28 mouse cellular contexts compared by ENCODE assay signal in genomic region chr16:87133874-87134273, GRCm38 (mm10).
A peak's percentile ranks its signal among the peaks of the same experiment; 100 is the strongest.
DNase-seq lines count a peak whose midpoint lies in the region; ATAC-seq and TF ChIP-seq lines count a peak whose summit lies in the region.
"Had no signal": no experiment of that assay in that cellular context is flagged by ENCODE, and none has a peak within 500 bp of the region (broad histone marks: within the 10 kb centered on the region; RNA-seq: fewer than 3 reads in every experiment).

No protein-coding gene starts in this region.

- no peak overlapping the region for H3K4me3 ChIP-seq in heart, adult 2 months
- no peak overlapping the region for H3K4me3 ChIP-seq in heart, embryonic 12.5 days
- no peak overlapping the region for H3K4me3 ChIP-seq in heart, postnatal 0 days (ENCODE audit: low read depth, low read length)
- H3K4me3 ChIP-seq: embryonic facial prominence, embryonic 13.5 days; embryonic facial prominence, embryonic 15.5 days; erythroblast, embryonic 14.5 days; forebrain, embryonic 10.5 days; forebrain, embryonic 12.5 days had no signal

- H3K27me3 ChIP-seq in heart, adult 2 months (ENCODE audit: control insufficient read depth, insufficient read depth, low read length): no peaks in the 10 kb centered on the region
- H3K27me3 ChIP-seq in heart, embryonic 12.5 days (replicated peaks): no peaks in the 10 kb centered on the region
- no peaks in the 10 kb centered on the region for H3K27me3 ChIP-seq in heart, postnatal 0 days (ENCODE audit: control insufficient read depth, insufficient read depth, low read length)
- H3K27me3 ChIP-seq: embryonic facial prominence, embryonic 13.5 days; embryonic facial prominence, embryonic 15.5 days; forebrain, embryonic 12.5 days; Patski had no signal

- intact Hi-C loops in heart, adult 2 months (cut with DNase I): no loop called here
- intact Hi-C loops in heart, postnatal 14 days (cut with DNase I): loop anchor here (10.0 kb wide), 1 partner anchor 249 kb away; no protein-coding TSS in a partner anchor
- intact Hi-C loops in heart, postnatal 36 days (cut with DNase I): loop anchor here (10.0 kb wide), 3 partner anchors 369 to 869 kb away; no protein-coding TSS in a partner anchor

- no peaks in the 10 kb centered on the region for H3K9me3 ChIP-seq in heart, embryonic 12.5 days (replicated peaks)
- no peaks in the 10 kb centered on the region for H3K9me3 ChIP-seq in heart, postnatal 0 days (replicated peaks; ENCODE audit: control insufficient read depth, low read length)
- H3K9me3 ChIP-seq: embryonic facial prominence, embryonic 13.5 days; embryonic facial prominence, embryonic 15.5 days; forebrain, embryonic 10.5 days; forebrain, embryonic 12.5 days; G1E had no signal

- WGBS in heart, adult 2 months: 59% methylated on average over 6 of the region's 6 CpGs
- WGBS in heart, embryonic 12.5 days: 49% methylated on average over 6 of the region's 6 CpGs
- WGBS in heart, postnatal 0 days: 38% methylated on average over 6 of the region's 6 CpGs

- DNase-seq in heart, adult 11 months: peak; percentile 79
- DNase-seq in heart, adult 2 months: no peak
- no peak for DNase-seq in heart, postnatal 14 days
- peak; percentile 27 for DNase-seq in heart, postnatal 0 days (ENCODE audit: low spot score)
- DNase-seq in heart, postnatal 36 days: no peak
- DNase-seq in brain, adult 2 months (ENCODE audit: low read depth, low spot score): peak; percentile 55
- DNase-seq in kidney, adult 18-20 months: no peak
- DNase-seq: adrenal gland, adult 8-10 months; adrenal gland, postnatal 14 days; adrenal gland, postnatal 36 days; cerebellum, adult 11 months; cerebellum, adult 18-20 months; cerebellum, adult 8-10 months; cerebellum, adult 9-11 months; cerebellum, postnatal 14 days; cerebellum, postnatal 36 days; embryo, embryonic 11 days had no signal

- no peak for TF ChIP-seq CTCF in heart, adult 2 months (IDR thresholded peaks at IDR 0.05)
- TF ChIP-seq CTCF in heart, postnatal 0 days (IDR thresholded peaks at IDR 0.05; ENCODE audit: low read depth): no peak

- H3K36me3 ChIP-seq in heart, adult 2 months (ENCODE audit: control insufficient read depth, insufficient read depth, low read length): no peaks in the 10 kb centered on the region
- H3K36me3 ChIP-seq in heart, embryonic 12.5 days: no peaks in the 10 kb centered on the region
- no peaks in the 10 kb centered on the region for H3K36me3 ChIP-seq in heart, postnatal 0 days (replicated peaks; ENCODE audit: control insufficient read depth, insufficient read depth, low read length)
- H3K36me3 ChIP-seq: embryonic facial prominence, embryonic 13.5 days; embryonic facial prominence, embryonic 15.5 days; forebrain, embryonic 10.5 days; forebrain, embryonic 12.5 days; G1E had no signal

- no peak overlapping the region for H3K27ac ChIP-seq in heart, adult 2 months
- no peak overlapping the region for H3K27ac ChIP-seq in heart, embryonic 12.5 days (ENCODE audit: poor library complexity, severe bottlenecking)
- H3K27ac ChIP-seq in heart, postnatal 0 days (ENCODE audit: low read depth): no peak overlapping the region
- H3K27ac ChIP-seq: embryonic facial prominence, embryonic 13.5 days; embryonic facial prominence, embryonic 15.5 days; forebrain, embryonic 10.5 days; forebrain, embryonic 12.5 days had no signal

- H3K4me1 ChIP-seq in heart, adult 2 months (ENCODE audit: control insufficient read depth, insufficient read depth, low read length): peaks cover 2% of the 10 kb centered on the region; the same call in 1 of the 2 replicates
- H3K4me1 ChIP-seq in heart, embryonic 12.5 days (replicated peaks): peaks cover 5% of the 10 kb centered on the region; the same call in 1 of the 2 replicates
- H3K4me1 ChIP-seq in heart, postnatal 0 days (ENCODE audit: control insufficient read depth, insufficient read depth): 0 out of 2 replicates have a peak, but pooled peaks cover 6% of the 10 kb centered on the region
- H3K4me1 ChIP-seq: embryonic facial prominence, embryonic 15.5 days; forebrain, embryonic 10.5 days; forebrain, embryonic 12.5 days had no signal

- no peak overlapping the region for H3K9ac ChIP-seq in heart, adult 2 months (ENCODE audit: low read depth, low read length)
- H3K9ac ChIP-seq in heart, embryonic 12.5 days: no peak overlapping the region
- no peak overlapping the region for H3K9ac ChIP-seq in heart, postnatal 0 days (replicated peaks; ENCODE audit: low read depth, low read length)
- H3K9ac ChIP-seq: embryonic facial prominence, embryonic 13.5 days; embryonic facial prominence, embryonic 15.5 days; forebrain, embryonic 12.5 days had no signal

- ATAC-seq in heart, embryonic 12.5 days (ENCODE audit: insufficient number of reproducible peaks, low FRiP score): 0 out of 2 replicates have a peak, but pooled peaks have one; percentile 45
- ATAC-seq in heart, postnatal 0 days (ENCODE audit: insufficient read depth, low read depth): no peak; the same call in 1 of the 2 replicates
- ATAC-seq: activated CD4-positive, CD25-positive, alpha-beta regulatory T cell, adult 4 months; forebrain, embryonic 14.5 days; forebrain, embryonic 16.5 days; Patski had no signal

- TF ChIP-seq EP300 in heart, adult 2 months (IDR thresholded peaks at IDR 0.05; ENCODE audit: insufficient read depth, low read depth, low read length): no peak
- no peak for TF ChIP-seq EP300 in heart, postnatal 0 days (IDR thresholded peaks at IDR 0.05; ENCODE audit: low read depth)

- H3K4me2 ChIP-seq in heart, embryonic 12.5 days: peak overlapping the region; percentile 29; the same call in 1 of the 2 replicates
- no peak overlapping the region for H3K4me2 ChIP-seq in heart, postnatal 0 days (ENCODE audit: low read depth, low read length)
- H3K4me2 ChIP-seq: embryonic facial prominence, embryonic 13.5 days; embryonic facial prominence, embryonic 15.5 days; forebrain, embryonic 12.5 days had no signal

- H3K79me2 ChIP-seq in heart, adult 2 months (replicated peaks; ENCODE audit: control insufficient read depth, insufficient read depth, low read length): no peaks in the 10 kb centered on the region

- TF ChIP-seq POLR2A in heart, adult 2 months (IDR thresholded peaks at IDR 0.05; ENCODE audit: insufficient read depth, low read depth, low read length): no peak

Comparison
In these comparisons a context has a peak if more than half of its experiments do, and no peak if none do; other contexts are left out.
1. DNase-seq: peak in heart, adult 11 months (single experiment), heart, postnatal 0 days (single experiment) and brain, adult 2 months (single experiment); none in heart, adult 2 months (0 of 2), heart, postnatal 14 days (0 of 2), heart, postnatal 36 days (0 of 2) and kidney, adult 18-20 months (single experiment).